Mouse (Mus musculus): ENCODE data around the gene Rcn3. TPM values are rescaled to one million over a fixed set of nuclear protein-coding genes. Genes with fewer than 3 reads are reported as not detected.
A peak's percentile ranks its signal among the peaks of the same experiment; 100 is the strongest.

Rcn3 gene
- polyA plus RNA-seq, 1 experiment from 2014 or later, result 93.3 TPM

- peaks cover 13% of the 10 kb centered on the region; the same call in 1 of the 2 replicates for H3K36me3 ChIP-seq (replicated peaks; ENCODE audit: control insufficient read depth, insufficient read depth)
- H3K27ac ChIP-seq, result no peak overlapping the region
- no peak overlapping the region for H3K4me2 ChIP-seq (replicated peaks)
- no peaks in the 10 kb centered on the region for H3K9me3 ChIP-seq (ENCODE audit: control insufficient read depth, low read length)
- ATAC-seq (ENCODE audit: low FRiP score) (no peak), DNase-seq (ENCODE audit: low spot score) (no peak)
- H3K27me3 ChIP-seq (ENCODE audit: control insufficient read depth, insufficient read depth, low read length), result no peaks in the 10 kb centered on the region
- H3K4me1 ChIP-seq (replicated peaks; ENCODE audit: control insufficient read depth, insufficient read depth, low read length), result no peaks in the 10 kb centered on the region
- no peak overlapping the region for H3K4me3 ChIP-seq (replicated peaks; ENCODE audit: low read length)
- 49% methylated on average over 5 of the region's 5 CpGs for WGBS
- no peak overlapping the region for H3K9ac ChIP-seq
These were observed 11.0 kb downstream of the Rcn3 start for GRCm38 (mm10) chr7:45081016-45081415.

GRCm38 (mm10) chr7:45079856-45080255, 12.2 kb downstream of the Rcn3 start:
- Histone ChIP-seq H3K36me3 (replicated peaks; ENCODE audit: control insufficient read depth, insufficient read depth) (peaks cover 16% of the 10 kb centered on the region; the same call in 1 of the 2 replicates), H3K4me1 (replicated peaks; ENCODE audit: control insufficient read depth, insufficient read depth, low read length) (no peaks in the 10 kb centered on the region), H3K9me3 (ENCODE audit: control insufficient read depth, low read length) (no peaks in the 10 kb centered on the region), H3K27me3 (ENCODE audit: control insufficient read depth, insufficient read depth, low read length) (no peaks in the 10 kb centered on the region), H3K4me2 (replicated peaks) (no peak overlapping the region), H3K9ac (no peak overlapping the region), H3K4me3 (replicated peaks; ENCODE audit: low read length) (no peak overlapping the region), H3K27ac (no peak overlapping the region)
- ATAC-seq (ENCODE audit: low FRiP score) (peak; percentile 63), DNase-seq (ENCODE audit: low spot score) (peak; percentile 97)
- 2% methylated on average over 10 of the region's 10 CpGs for WGBS

- peaks cover 18% of the 10 kb centered on the region; the same call in 1 of the 2 replicates for H3K36me3 ChIP-seq (replicated peaks; ENCODE audit: control insufficient read depth, insufficient read depth)
These were observed 13.5 kb downstream of the Rcn3 start for GRCm38 (mm10) chr7:45078513-45078912.

GRCm38 (mm10) chr7:45077829-45078228, 14.2 kb downstream of the Rcn3 start:
- no peaks in the 10 kb centered on the region for H3K9me3 ChIP-seq (ENCODE audit: control insufficient read depth, low read length)
- DNase-seq (ENCODE audit: low spot score) (no peak), ATAC-seq (ENCODE audit: low FRiP score) (no peak)
- WGBS, result 98% methylated on average over 2 of the region's 2 CpGs
- no peaks in the 10 kb centered on the region for H3K4me1 ChIP-seq (replicated peaks; ENCODE audit: control insufficient read depth, insufficient read depth, low read length)
- no peak overlapping the region for H3K4me3 ChIP-seq (replicated peaks; ENCODE audit: low read length)
- H3K36me3 ChIP-seq (replicated peaks; ENCODE audit: control insufficient read depth, insufficient read depth), result peaks cover 18% of the 10 kb centered on the region; the same call in 1 of the 2 replicates
- no peak overlapping the region for H3K9ac ChIP-seq
- no peak overlapping the region for H3K27ac ChIP-seq
- H3K27me3 ChIP-seq (ENCODE audit: control insufficient read depth, insufficient read depth, low read length), result no peaks in the 10 kb centered on the region
- H3K4me2 ChIP-seq (replicated peaks), result no peak overlapping the region

More at GRCm38 (mm10) chr7:45078513-45078912, 13.5 kb downstream of the Rcn3 start:
- no peaks in the 10 kb centered on the region for H3K9me3 ChIP-seq (ENCODE audit: control insufficient read depth, low read length)
- H3K4me1 ChIP-seq (replicated peaks; ENCODE audit: control insufficient read depth, insufficient read depth, low read length), result no peaks in the 10 kb centered on the region
- ATAC-seq (ENCODE audit: low FRiP score) (no peak), DNase-seq (ENCODE audit: low spot score) (peak; percentile 73)
- H3K4me2 ChIP-seq (replicated peaks), result no peak overlapping the region
- H3K4me3 ChIP-seq (replicated peaks; ENCODE audit: low read length), result no peak overlapping the region
- 39% methylated on average over 9 of the region's 9 CpGs for WGBS
- no peaks in the 10 kb centered on the region for H3K27me3 ChIP-seq (ENCODE audit: control insufficient read depth, insufficient read depth, low read length)
- H3K9ac ChIP-seq, result no peak overlapping the region
- H3K27ac ChIP-seq, result no peak overlapping the region

GRCm38 (mm10) chr7:45077322-45077721, 14.7 kb downstream of the Rcn3 start:
- Histone ChIP-seq H3K4me1 (replicated peaks; ENCODE audit: control insufficient read depth, insufficient read depth, low read length) (no peaks in the 10 kb centered on the region), H3K4me3 (replicated peaks; ENCODE audit: low read length) (no peak overlapping the region), H3K36me3 (replicated peaks; ENCODE audit: control insufficient read depth, insufficient read depth) (peaks cover 18% of the 10 kb centered on the region; the same call in 1 of the 2 replicates), H3K9ac (no peak overlapping the region), H3K27me3 (ENCODE audit: control insufficient read depth, insufficient read depth, low read length) (no peaks in the 10 kb centered on the region), H3K4me2 (replicated peaks) (no peak overlapping the region), H3K9me3 (ENCODE audit: control insufficient read depth, low read length) (no peaks in the 10 kb centered on the region), H3K27ac (no peak overlapping the region)
- 88% methylated on average over 14 of the region's 14 CpGs for WGBS
- DNase-seq (ENCODE audit: low spot score) (no peak), ATAC-seq (ENCODE audit: low FRiP score) (no peak)

GRCm38 (mm10) chr7:45076501-45076900, 15.5 kb downstream of the Rcn3 start:
- H3K9me3 ChIP-seq (ENCODE audit: control insufficient read depth, low read length), result no peaks in the 10 kb centered on the region
- no peaks in the 10 kb centered on the region for H3K27me3 ChIP-seq (ENCODE audit: control insufficient read depth, insufficient read depth, low read length)
- no peak for DNase-seq (ENCODE audit: low spot score)
- ATAC-seq (ENCODE audit: low FRiP score), result no peak
- H3K27ac ChIP-seq, result no peak overlapping the region
- H3K4me3 ChIP-seq (replicated peaks; ENCODE audit: low read length), result no peak overlapping the region
- no peak overlapping the region for H3K9ac ChIP-seq
- H3K4me1 ChIP-seq (replicated peaks; ENCODE audit: control insufficient read depth, insufficient read depth, low read length), result no peaks in the 10 kb centered on the region
- WGBS, result 91% methylated on average over 30 of the region's 30 CpGs
- no peak overlapping the region for H3K4me2 ChIP-seq (replicated peaks)
- H3K36me3 ChIP-seq (replicated peaks; ENCODE audit: control insufficient read depth, insufficient read depth), result peaks cover 18% of the 10 kb centered on the region; the same call in 1 of the 2 replicates

GRCm38 (mm10) chr7:45075405-45075804, 16.6 kb downstream of the Rcn3 start:
- 89% methylated on average over 4 of the region's 4 CpGs for WGBS
- no peak overlapping the region for H3K4me3 ChIP-seq (replicated peaks; ENCODE audit: low read length)

GRCm38 (mm10) chr7:45073949-45074348, 18.1 kb downstream of the Rcn3 start:
- ATAC-seq (ENCODE audit: low FRiP score), result no peak
- WGBS, result 90% methylated on average over 12 of the region's 12 CpGs

More at GRCm38 (mm10) chr7:45075405-45075804, 16.6 kb downstream of the Rcn3 start:
- no peak for DNase-seq (ENCODE audit: low spot score)
- Histone ChIP-seq H3K4me2 (replicated peaks) (no peak overlapping the region), H3K9me3 (ENCODE audit: control insufficient read depth, low read length) (no peaks in the 10 kb centered on the region), H3K4me1 (replicated peaks; ENCODE audit: control insufficient read depth, insufficient read depth, low read length) (no peaks in the 10 kb centered on the region), H3K27me3 (ENCODE audit: control insufficient read depth, insufficient read depth, low read length) (no peaks in the 10 kb centered on the region), H3K36me3 (replicated peaks; ENCODE audit: control insufficient read depth, insufficient read depth) (peaks cover 18% of the 10 kb centered on the region; the same call in 1 of the 2 replicates), H3K27ac (no peak overlapping the region), H3K9ac (no peak overlapping the region)
- ATAC-seq (ENCODE audit: low FRiP score), result no peak

GRCm38 (mm10) chr7:45073171-45073707, 18.8 kb downstream of the Rcn3 start:
- H3K27me3 ChIP-seq (ENCODE audit: control insufficient read depth, insufficient read depth, low read length), result no peaks in the 10 kb centered on the region

More at GRCm38 (mm10) chr7:45073949-45074348, 18.1 kb downstream of the Rcn3 start:
- H3K4me2 ChIP-seq (replicated peaks), result no peak overlapping the region
- no peak for DNase-seq (ENCODE audit: low spot score)
- H3K9ac ChIP-seq, result no peak overlapping the region
- peaks cover 18% of the 10 kb centered on the region; the same call in 1 of the 2 replicates for H3K36me3 ChIP-seq (replicated peaks; ENCODE audit: control insufficient read depth, insufficient read depth)
- H3K9me3 ChIP-seq (ENCODE audit: control insufficient read depth, low read length), result no peaks in the 10 kb centered on the region
- no peak overlapping the region for H3K27ac ChIP-seq
- no peaks in the 10 kb centered on the region for H3K4me1 ChIP-seq (replicated peaks; ENCODE audit: control insufficient read depth, insufficient read depth, low read length)
- no peaks in the 10 kb centered on the region for H3K27me3 ChIP-seq (ENCODE audit: control insufficient read depth, insufficient read depth, low read length)
- no peak overlapping the region for H3K4me3 ChIP-seq (replicated peaks; ENCODE audit: low read length)

More at GRCm38 (mm10) chr7:45073171-45073707, 18.8 kb downstream of the Rcn3 start:
- DNase-seq (ENCODE audit: low spot score), result no peak
- peaks cover 18% of the 10 kb centered on the region; the same call in 1 of the 2 replicates for H3K36me3 ChIP-seq (replicated peaks; ENCODE audit: control insufficient read depth, insufficient read depth)
- H3K4me2 ChIP-seq (replicated peaks), result no peak overlapping the region
- H3K4me3 ChIP-seq (replicated peaks; ENCODE audit: low read length), result no peak overlapping the region
- no peaks in the 10 kb centered on the region for H3K9me3 ChIP-seq (ENCODE audit: control insufficient read depth, low read length)
- WGBS, result 78% methylated on average over 7 of the region's 7 CpGs
- no peak overlapping the region for H3K9ac ChIP-seq
- no peak for ATAC-seq (ENCODE audit: low FRiP score)
- no peak overlapping the region for H3K27ac ChIP-seq
- no peaks in the 10 kb centered on the region for H3K4me1 ChIP-seq (replicated peaks; ENCODE audit: control insufficient read depth, insufficient read depth, low read length)

Data from hindbrain, embryonic 14.5 days (tissue).